Mouse (Mus musculus): ENCODE data around the gene Stau1. TPM values are rescaled to one million over a fixed set of nuclear protein-coding genes. Genes with fewer than 3 reads are reported as not detected.

Stau1 gene
- 35.6 TPM for polyA plus RNA-seq (2014; fragmentation: Illumina TruSeq; extraction: RNeasy Lipid Tissue Mini Kit (QIAGEN cat#74804); ENCODE audit: low read depth, low replicate concordance)

GRCm38 (mm10) chr2:166995796-166996532 lies at the start of gene Stau1:
Stau1 (minus strand) TSS chr2:166996299.

DNA sequence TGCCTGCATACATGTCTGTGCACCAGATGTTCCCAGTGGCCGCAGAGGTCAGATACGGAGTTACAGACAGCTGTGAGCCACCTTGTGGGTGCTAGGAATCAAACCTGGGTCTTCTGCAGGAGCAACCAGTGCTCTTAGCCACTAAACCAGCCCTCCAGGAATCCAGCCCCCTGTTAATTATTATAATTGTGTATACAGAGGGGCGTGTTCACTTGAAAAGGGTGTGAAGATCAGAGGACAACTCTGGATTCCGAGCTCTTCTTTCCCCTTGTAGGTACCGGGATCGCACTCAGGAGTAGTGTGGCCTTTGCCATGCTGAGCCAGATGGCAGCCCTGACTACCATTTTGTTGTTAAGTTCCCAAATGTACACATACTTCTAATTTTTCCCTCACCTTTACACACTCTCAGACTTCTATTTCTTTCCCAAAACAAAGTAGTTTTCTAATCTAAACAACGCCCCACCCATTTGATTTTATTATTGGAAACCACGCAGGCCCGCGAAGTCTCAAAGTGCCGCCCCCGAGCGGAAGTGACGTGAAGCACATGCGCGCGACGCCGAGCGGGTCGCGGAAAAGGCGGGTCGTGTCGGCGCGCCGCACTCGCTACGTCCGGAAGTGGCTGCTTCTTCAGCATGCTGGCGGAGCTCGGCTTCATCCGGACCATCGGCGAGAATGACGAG lies 18.7 kb upstream of the Stau1 start, which contains the start of gene Ddx27:
Gene Ddx27 (plus strand): TSS at position 492 of the 680 bp plus-strand sequence.

DNA sequence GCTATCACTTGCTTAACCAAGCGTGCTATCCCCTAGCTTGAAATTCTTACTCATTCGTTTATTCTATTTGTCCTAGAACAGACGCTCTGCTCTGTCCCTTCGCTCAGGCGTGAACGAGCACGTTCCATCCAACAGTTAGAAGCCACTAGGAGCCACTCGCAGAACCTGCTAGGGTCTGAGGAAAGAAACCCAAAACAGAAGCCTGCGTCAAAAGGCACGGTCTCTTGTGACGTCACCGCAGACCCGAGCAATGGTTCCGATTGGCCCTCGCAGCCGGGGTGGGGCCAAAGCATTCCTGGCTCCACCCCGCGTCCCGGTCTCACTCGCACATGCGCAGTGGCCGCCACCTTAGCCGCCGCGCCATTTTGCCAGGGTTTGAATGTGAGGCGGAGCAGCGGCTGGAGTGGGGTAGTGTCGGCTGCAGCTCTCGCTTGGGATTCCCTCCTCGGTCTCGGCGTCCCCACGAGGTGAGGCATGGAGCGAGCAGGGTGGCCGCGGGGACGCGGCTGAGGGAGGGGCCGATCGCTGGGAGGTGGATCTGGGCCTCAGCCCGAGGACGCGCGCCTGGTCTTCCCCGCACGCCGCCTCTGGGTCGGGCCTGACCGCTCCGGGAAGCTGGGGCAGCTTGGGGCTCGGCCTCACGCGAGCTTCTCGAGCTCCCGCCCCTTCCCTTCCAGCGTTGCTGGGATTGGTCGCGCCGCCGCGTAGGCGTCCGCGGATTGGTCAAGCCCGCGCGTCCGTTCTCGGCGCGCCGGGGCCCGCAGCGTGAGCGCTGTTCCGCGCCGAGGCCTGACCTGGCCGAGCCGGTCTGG lies 90.2 kb downstream of the Stau1 start, which contains the start of gene Cse1l:
Gene Cse1l (plus strand): TSS at position 330 of the 812 bp plus-strand sequence.

Other genes starting within 250 kb of the Stau1 start
- gene Trp53rkb, start 203.8 kb downstream of the Stau1 start, polyA plus RNA-seq (2014; fragmentation: Illumina TruSeq; extraction: RNeasy Lipid Tissue Mini Kit (QIAGEN cat#74804); ENCODE audit: low read depth, low replicate concordance), result 0.41 TPM
- 21.7 TPM for gene Arfgef2, start 190.7 kb downstream of the Stau1 start, polyA plus RNA-seq (2014; fragmentation: Illumina TruSeq; extraction: RNeasy Lipid Tissue Mini Kit (QIAGEN cat#74804); ENCODE audit: low read depth, low replicate concordance)
- 157 TPM for gene Cse1l, start 90.3 kb downstream of the Stau1 start, polyA plus RNA-seq (2014; fragmentation: Illumina TruSeq; extraction: RNeasy Lipid Tissue Mini Kit (QIAGEN cat#74804); ENCODE audit: low read depth, low replicate concordance)
- gene Ddx27, start 18.9 kb upstream of the Stau1 start, polyA plus RNA-seq (2014; fragmentation: Illumina TruSeq; extraction: RNeasy Lipid Tissue Mini Kit (QIAGEN cat#74804); ENCODE audit: low read depth, low replicate concordance), result 10.2 TPM
- 3.4 TPM for gene Znfx1, start 66.7 kb upstream of the Stau1 start, polyA plus RNA-seq (2014; fragmentation: Illumina TruSeq; extraction: RNeasy Lipid Tissue Mini Kit (QIAGEN cat#74804); ENCODE audit: low read depth, low replicate concordance)
- gene Kcnb1, start 193.9 kb upstream of the Stau1 start, polyA plus RNA-seq (2014; fragmentation: Illumina TruSeq; extraction: RNeasy Lipid Tissue Mini Kit (QIAGEN cat#74804); ENCODE audit: low read depth, low replicate concordance), result 2.2 TPM
- 0.35 TPM for gene Ptgis, start 244.3 kb upstream of the Stau1 start, polyA plus RNA-seq (2014; fragmentation: Illumina TruSeq; extraction: RNeasy Lipid Tissue Mini Kit (QIAGEN cat#74804); ENCODE audit: low read depth, low replicate concordance)